Mouse (Mus musculus): ENCODE data around the gene Narfl. TPM values are rescaled to one million over a fixed set of nuclear protein-coding genes. Genes with fewer than 3 reads are reported as not detected.
"Not testable (repeated sequence)": the region's sequence is repeated elsewhere in the genome, so short reads cannot be mapped to it uniquely, and the experiment has no call there.

Narfl gene
- total RNA-seq, 1 experiment: 27.0 TPM

GRCm38 (mm10) chr17:25796951-25797369, 23.4 kb downstream of the Narfl start, which contains the start of gene Metrn:
Gene Metrn (minus strand): TSS chr17:25797136.
- Histone ChIP-seq H3K9ac (ENCODE audit: insufficient read depth, low read depth, low read length, poor library complexity, severe bottlenecking) (peak within 1 kb of the TSS; percentile 60), H3K36me3 (ENCODE audit: control insufficient read depth, insufficient read depth, low read length, poor library complexity, severe bottlenecking) (peaks cover 4% of the 10 kb centered on the region; the same call in 1 of the 2 replicates), H3K27ac (ENCODE audit: insufficient read depth, low read depth, low read length, poor library complexity, severe bottlenecking) (no peak within 1 kb of the TSS), H3K4me1 (ENCODE audit: control insufficient read depth in 2 of 2, insufficient read depth in 2 of 2, low read length in 2 of 2, poor library complexity in 1 of 2) (peaks cover 3 to 7% of the 10 kb centered on the region in 2 experiments; a peak in 2 of 4 replicates), H3K4me3 (ENCODE audit: insufficient read depth in 1 of 2, low read depth in 1 of 2, low read length in 2 of 2, poor library complexity in 1 of 2, severe bottlenecking in 1 of 2) (peak within 1 kb of the TSS; percentile 68 to 76), H3K9me3 (ENCODE audit: control insufficient read depth, insufficient read depth, low read depth, low read length) (no peaks in the 10 kb centered on the region)
- TF ChIP-seq HCFC1 (IDR thresholded peaks at IDR 0.05; ENCODE audit: borderline replicate concordance, insufficient read depth, low read length) (no peak), ZC3H11A (IDR thresholded peaks at IDR 0.05; ENCODE audit: borderline replicate concordance, low read depth, low read length) (no peak), ZNF384 (IDR thresholded peaks at IDR 0.05; ENCODE audit: low read depth, low read length) (no peak), MAFK (IDR thresholded peaks at IDR 0.05; ENCODE audit: insufficient read depth, low read depth, low read length) (no peak), CHD2 (IDR thresholded peaks at IDR 0.05; ENCODE audit: low read depth, low read length) (no peak)
- in situ Hi-C loops (cut with MboI; ENCODE audit: low sequenced_read_pairs in 2 of 2, unreplicated experiment in 2 of 2): no loop called here
- DNase-seq (ENCODE audit: low read depth, low spot score): no peak

- in situ Hi-C loops (cut with MboI; ENCODE audit: low sequenced_read_pairs in 2 of 2, unreplicated experiment in 2 of 2): no loop called here
- no peak for DNase-seq (ENCODE audit: low read depth, low spot score)
- no peak overlapping the region for H3K9ac ChIP-seq (ENCODE audit: insufficient read depth, low read depth, low read length, poor library complexity, severe bottlenecking)
- no peaks in the 10 kb centered on the region for H3K9me3 ChIP-seq (ENCODE audit: control insufficient read depth, insufficient read depth, low read depth, low read length)
- peaks cover 3% of the 10 kb centered on the region in 2 experiments; a peak in 2 of 4 replicates for H3K4me1 ChIP-seq (ENCODE audit: control insufficient read depth in 2 of 2, insufficient read depth in 2 of 2, low read length in 2 of 2, poor library complexity in 1 of 2)
- no peak overlapping the region for H3K27ac ChIP-seq (ENCODE audit: insufficient read depth, low read depth, low read length, poor library complexity, severe bottlenecking)
- H3K4me3 ChIP-seq (ENCODE audit: insufficient read depth in 1 of 2, low read depth in 1 of 2, low read length in 2 of 2, poor library complexity in 1 of 2, severe bottlenecking in 1 of 2): no peak overlapping the region
- no peaks in the 10 kb centered on the region for H3K36me3 ChIP-seq (ENCODE audit: control insufficient read depth, insufficient read depth, low read length, poor library complexity, severe bottlenecking)
- TF ChIP-seq MAFK (IDR thresholded peaks at IDR 0.05; ENCODE audit: insufficient read depth, low read depth, low read length) (no peak), ZC3H11A (IDR thresholded peaks at IDR 0.05; ENCODE audit: borderline replicate concordance, low read depth, low read length) (peak; percentile 97)
These were observed 27.5 kb downstream of the Narfl start for GRCm38 (mm10) chr17:25801029-25801428.

DNA sequence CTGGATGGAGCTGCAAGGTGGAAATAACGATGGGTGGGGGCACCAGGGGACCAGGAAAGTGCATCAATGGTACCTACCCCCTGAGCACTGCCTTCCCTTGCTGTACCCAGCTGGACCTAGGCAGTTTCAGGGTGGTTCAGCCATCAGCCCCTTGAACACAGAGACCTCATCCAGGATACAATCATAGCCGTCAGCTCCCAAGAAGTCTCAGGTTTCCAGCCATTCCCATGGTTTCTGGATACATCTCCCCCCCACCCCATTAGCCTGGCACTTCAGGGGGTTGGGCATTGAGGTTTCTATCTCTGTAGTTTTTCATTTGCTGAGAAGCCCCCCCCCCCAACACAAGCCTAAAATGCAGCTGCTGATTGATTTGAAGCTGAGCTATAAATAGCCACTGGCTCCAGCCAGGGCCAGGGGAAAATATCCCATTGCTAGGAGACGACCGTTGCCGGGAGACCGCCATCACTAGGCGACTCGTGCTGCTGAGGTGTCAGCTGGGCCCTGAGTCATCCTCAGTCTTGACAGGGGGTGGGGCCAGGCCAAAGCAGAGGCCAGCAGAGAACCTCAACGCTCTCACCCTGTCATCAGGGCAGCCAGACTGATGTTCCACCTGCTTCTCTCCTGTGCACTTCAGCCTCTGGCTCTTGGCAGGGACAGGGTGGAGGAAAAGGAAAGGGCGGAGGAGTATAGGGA, 29.4 kb downstream of the Narfl start:
- no peak for DNase-seq (ENCODE audit: low read depth, low spot score)
- in situ Hi-C loops (cut with MboI; ENCODE audit: low sequenced_read_pairs in 2 of 2, unreplicated experiment in 2 of 2): no loop called here
- no peaks in the 10 kb centered on the region for H3K9me3 ChIP-seq (ENCODE audit: control insufficient read depth, insufficient read depth, low read depth, low read length)
- TF ChIP-seq CHD2 (IDR thresholded peaks at IDR 0.05; ENCODE audit: low read depth, low read length) (no peak), HCFC1 (IDR thresholded peaks at IDR 0.05; ENCODE audit: borderline replicate concordance, insufficient read depth, low read length) (no peak), ZC3H11A (IDR thresholded peaks at IDR 0.05; ENCODE audit: borderline replicate concordance, low read depth, low read length) (no peak)
- H3K4me3 ChIP-seq (ENCODE audit: insufficient read depth in 1 of 2, low read depth in 1 of 2, low read length in 2 of 2, poor library complexity in 1 of 2, severe bottlenecking in 1 of 2): no peak overlapping the region
- peaks cover 0 to 3% of the 10 kb centered on the region in 2 experiments; a peak in 1 of 4 replicates for H3K4me1 ChIP-seq (ENCODE audit: control insufficient read depth in 2 of 2, insufficient read depth in 2 of 2, low read length in 2 of 2, poor library complexity in 1 of 2)
- H3K36me3 ChIP-seq (ENCODE audit: control insufficient read depth, insufficient read depth, low read length, poor library complexity, severe bottlenecking): no peaks in the 10 kb centered on the region
- no peak overlapping the region for H3K9ac ChIP-seq (ENCODE audit: insufficient read depth, low read depth, low read length, poor library complexity, severe bottlenecking)
- H3K27ac ChIP-seq (ENCODE audit: insufficient read depth, low read depth, low read length, poor library complexity, severe bottlenecking): no peak overlapping the region

GRCm38 (mm10) chr17:25806507-25806906, 32.9 kb downstream of the Narfl start:
- Histone ChIP-seq H3K36me3 (ENCODE audit: control insufficient read depth, insufficient read depth, low read length, poor library complexity, severe bottlenecking) (no peaks in the 10 kb centered on the region), H3K9ac (ENCODE audit: insufficient read depth, low read depth, low read length, poor library complexity, severe bottlenecking) (no peak overlapping the region), H3K4me1 (ENCODE audit: control insufficient read depth in 2 of 2, insufficient read depth in 2 of 2, low read length in 2 of 2, poor library complexity in 1 of 2) (peaks cover 0 to 8% of the 10 kb centered on the region in 2 experiments; a peak in 2 of 4 replicates), H3K9me3 (ENCODE audit: control insufficient read depth, insufficient read depth, low read depth, low read length) (no peaks in the 10 kb centered on the region), H3K27ac (ENCODE audit: insufficient read depth, low read depth, low read length, poor library complexity, severe bottlenecking) (no peak overlapping the region), H3K4me3 (ENCODE audit: insufficient read depth in 1 of 2, low read depth in 1 of 2, low read length in 2 of 2, poor library complexity in 1 of 2, severe bottlenecking in 1 of 2) (no peak overlapping the region)
- in situ Hi-C loops (cut with MboI; ENCODE audit: low sequenced_read_pairs in 2 of 2, unreplicated experiment in 2 of 2): no loop called here
- DNase-seq (ENCODE audit: low read depth, low spot score): no peak
- TF ChIP-seq HCFC1 (IDR thresholded peaks at IDR 0.05; ENCODE audit: borderline replicate concordance, insufficient read depth, low read length): no peak

DNA sequence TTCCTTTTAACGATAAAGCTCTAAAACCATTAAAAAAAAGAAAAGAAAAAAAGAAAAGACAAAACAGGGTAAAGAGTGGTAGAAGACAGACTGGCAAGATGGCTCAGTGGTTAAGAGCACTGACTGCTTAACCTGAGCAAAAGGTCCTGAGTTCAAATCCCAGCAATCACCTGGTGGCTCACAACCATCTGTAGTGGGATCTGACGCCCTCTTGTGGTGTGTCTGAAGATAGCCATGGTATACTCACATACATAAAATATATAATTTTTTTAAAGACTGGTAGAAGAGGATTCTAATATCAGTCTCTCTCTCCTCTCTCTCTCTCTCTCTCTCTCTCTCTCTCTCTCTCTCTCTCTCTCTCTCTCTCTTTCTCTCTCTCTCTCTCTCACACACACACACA, 33.9 kb downstream of the Narfl start:
- H3K4me1 ChIP-seq (ENCODE audit: control insufficient read depth in 2 of 2, insufficient read depth in 2 of 2, low read length in 2 of 2, poor library complexity in 1 of 2); H3K9me3 ChIP-seq (ENCODE audit: control insufficient read depth, insufficient read depth, low read depth, low read length); H3K4me3 ChIP-seq (ENCODE audit: insufficient read depth in 1 of 2, low read depth in 1 of 2, low read length in 2 of 2, poor library complexity in 1 of 2, severe bottlenecking in 1 of 2); DNase-seq (ENCODE audit: low read depth, low spot score); H3K9ac ChIP-seq (ENCODE audit: insufficient read depth, low read depth, low read length, poor library complexity, severe bottlenecking); in situ Hi-C loops (cut with MboI; ENCODE audit: low sequenced_read_pairs in 2 of 2, unreplicated experiment in 2 of 2); H3K36me3 ChIP-seq (ENCODE audit: control insufficient read depth, insufficient read depth, low read length, poor library complexity, severe bottlenecking); H3K27ac ChIP-seq (ENCODE audit: insufficient read depth, low read depth, low read length, poor library complexity, severe bottlenecking): not testable (repeated sequence)

Data from ES-E14 (cell line).